Mouse (Mus musculus) midbrain, embryonic 13.5 days (tissue): ENCODE data around the gene Nudt21. TPM values are rescaled to one million over a fixed set of nuclear protein-coding genes. Genes with fewer than 3 reads are reported as not detected.
A peak's percentile ranks its signal among the peaks of the same experiment; 100 is the strongest.
"Not testable (repeated sequence)": the region's sequence is repeated elsewhere in the genome, so short reads cannot be mapped to it uniquely, and the experiment has no call there.

Source experiments
- ATAC-seq: fragments of 200-750 bp; cut with Nextera tagmentation; 2 replicates; pipeline ENCODE4 v1.8.0; 2017; ENCODE audit warnings: mild to moderate bottlenecking, moderate TSS enrichment, moderate library complexity
- H3K27ac ChIP-seq: fragments of 300-500 bp; sonication (generic); 2 replicates; pipeline ENCODE4 v1.5.1; 2015; ENCODE audit warnings: inconsistent platforms, mild to moderate bottlenecking, moderate library complexity
- H3K27me3 ChIP-seq: fragments of 300-500 bp; sonication (generic); 2 replicates; pipeline ENCODE4 v1.6.1; 2015; ENCODE audit warnings: mild to moderate bottlenecking, inconsistent platforms
- H3K36me3 ChIP-seq: fragments of 300-500 bp; sonication (generic); 2 replicates; pipeline ENCODE4 v1.6.1; 2015; ENCODE audit warnings: mild to moderate bottlenecking, inconsistent platforms
- H3K4me1 ChIP-seq: fragments of 300-500 bp; sonication (generic); replicated peaks from 2 replicates; pipeline ENCODE4 v1.6.1; 2015; ENCODE audit warnings: inconsistent platforms
- H3K4me2 ChIP-seq: fragments of 300-500 bp; sonication (generic); replicated peaks from 2 replicates; pipeline ENCODE4 v1.6.1; 2015; ENCODE audit warnings: moderate library complexity, mild to moderate bottlenecking, inconsistent platforms
- H3K4me3 ChIP-seq: fragments of 300-500 bp; sonication (generic); replicated peaks from 2 replicates; pipeline ENCODE4 v1.5.1; 2015; ENCODE audit warnings: mild to moderate bottlenecking, inconsistent platforms
- H3K9ac ChIP-seq: fragments of 300-500 bp; sonication (generic); replicated peaks from 2 replicates; pipeline ENCODE4 v1.6.1; 2015; ENCODE audit warnings: mild to moderate bottlenecking, inconsistent platforms
- H3K9me3 ChIP-seq: fragments of 300-500 bp; sonication (generic); 2 replicates; pipeline ENCODE4 v1.6.1; 2016; ENCODE audit warnings: mild to moderate bottlenecking, inconsistent platforms
- WGBS: fragments of 180-500 bp; shearing (Covaris S2); methylation state at CpG from one replicate; pipeline ENCODE4 v1.1.7; 2015; 5-methylcytosine and 5-hydroxymethylcytosine counted together
- polyA plus RNA-seq: library from polyadenylated mRNA; unstranded; fragments of >200 nt; fragmentation: Nextera tagmentation; extraction: Ambion mirVana; gene quantifications from 2 replicates; pipeline ENCODE4 v1.2.1, GENCODE M21; 2015

The Nudt21 gene
- polyA plus RNA-seq: 137 and 138 TPM in 2 replicates

GRCm38 (mm10) chr8:94036944-94037524, at the start of gene Nudt21, which contains the start of gene Ogfod1:
Nudt21 (minus strand) TSS chr8:94037031.
Ogfod1 (plus strand) TSS chr8:94037198.
- H3K9ac ChIP-seq: peak within 1 kb of the TSS; percentile 74
- H3K4me2 ChIP-seq: peak within 1 kb of the TSS; percentile 95
- 0 out of 2 replicates have a peak, but pooled peaks cover 8% of the 10 kb centered on the region for H3K36me3 ChIP-seq
- no peaks in the 10 kb centered on the region for H3K9me3 ChIP-seq
- H3K4me3 ChIP-seq: peak within 1 kb of the TSS; percentile 83
- H3K4me1 ChIP-seq: peaks cover 39% of the 10 kb centered on the region
- peak within 1 kb of the TSS; percentile 75 for H3K27ac ChIP-seq
- WGBS: under 1% methylated on average over 41 of the region's 41 CpGs
- ATAC-seq: peak; percentile 99
- no peaks in the 10 kb centered on the region for H3K27me3 ChIP-seq

GRCm38 (mm10) chr8:94076461-94077192, 39.8 kb upstream of the Nudt21 start:
- Histone ChIP-seq H3K4me3 (no peak overlapping the region), H3K4me2 (no peak overlapping the region), H3K4me1 (no peaks in the 10 kb centered on the region), H3K9ac (no peak overlapping the region), H3K27ac (no peak overlapping the region), H3K9me3 (no peaks in the 10 kb centered on the region), H3K27me3 (no peaks in the 10 kb centered on the region), H3K36me3 (peaks cover 70% of the 10 kb centered on the region)
- no peak for ATAC-seq
- WGBS: 88% methylated on average over 12 of the region's 12 CpGs

GRCm38 (mm10) chr8:94068793-94069192, 32.0 kb upstream of the Nudt21 start:
- peaks cover 40% of the 10 kb centered on the region for H3K36me3 ChIP-seq
- 97% methylated on average over 7 of the region's 7 CpGs for WGBS
- H3K4me2 ChIP-seq: no peak overlapping the region
- H3K9ac ChIP-seq: no peak overlapping the region
- H3K4me3 ChIP-seq: no peak overlapping the region
- no peaks in the 10 kb centered on the region for H3K9me3 ChIP-seq
- no peak overlapping the region for H3K27ac ChIP-seq
- H3K4me1 ChIP-seq: peaks cover 9% of the 10 kb centered on the region
- H3K27me3 ChIP-seq: no peaks in the 10 kb centered on the region
- no peak for ATAC-seq

- peak overlapping the region; percentile 55 for H3K27ac ChIP-seq
- H3K4me1 ChIP-seq: peaks cover 9% of the 10 kb centered on the region
- H3K4me2 ChIP-seq: no peak overlapping the region
- no peaks in the 10 kb centered on the region for H3K27me3 ChIP-seq
- H3K36me3 ChIP-seq: peaks cover 56% of the 10 kb centered on the region
- H3K9me3 ChIP-seq: no peaks in the 10 kb centered on the region
- no peak overlapping the region for H3K9ac ChIP-seq
- no peak overlapping the region for H3K4me3 ChIP-seq
- ATAC-seq: peak; percentile 96
- WGBS: 12% methylated on average over 11 of the region's 11 CpGs
These were observed 29.5 kb upstream of the Nudt21 start for GRCm38 (mm10) chr8:94066121-94066863.

- Histone ChIP-seq H3K9me3 (no peaks in the 10 kb centered on the region), H3K4me1 (no peaks in the 10 kb centered on the region), H3K27ac (no peak overlapping the region), H3K9ac (no peak overlapping the region), H3K4me3 (no peak overlapping the region), H3K27me3 (no peaks in the 10 kb centered on the region), H3K36me3 (peaks cover 74% of the 10 kb centered on the region), H3K4me2 (no peak overlapping the region)
- no peak for ATAC-seq
- 67% methylated on average over 6 of the region's 6 CpGs for WGBS
These were observed 20.5 kb upstream of the Nudt21 start for GRCm38 (mm10) chr8:94057157-94057854.

GRCm38 (mm10) chr8:94052696-94053095, 15.9 kb upstream of the Nudt21 start:
- no peak overlapping the region for H3K4me3 ChIP-seq
- no peak overlapping the region for H3K4me2 ChIP-seq
- H3K9ac ChIP-seq: no peak overlapping the region
- no peaks in the 10 kb centered on the region for H3K27me3 ChIP-seq
- no peaks in the 10 kb centered on the region for H3K4me1 ChIP-seq
- 93% methylated on average over 12 of the region's 12 CpGs for WGBS
- H3K36me3 ChIP-seq: peaks cover 52% of the 10 kb centered on the region
- H3K27ac ChIP-seq: no peak overlapping the region
- no peak for ATAC-seq
- H3K9me3 ChIP-seq: no peaks in the 10 kb centered on the region

GRCm38 (mm10) chr8:94047845-94048244, 11.0 kb upstream of the Nudt21 start:
- WGBS: 93% methylated on average over 2 of the region's 2 CpGs
- Histone ChIP-seq H3K27ac (no peak overlapping the region), H3K36me3 (peaks cover 27% of the 10 kb centered on the region), H3K4me1 (no peaks in the 10 kb centered on the region), H3K9me3 (no peaks in the 10 kb centered on the region), H3K27me3 (no peaks in the 10 kb centered on the region), H3K4me2 (no peak overlapping the region), H3K9ac (no peak overlapping the region), H3K4me3 (no peak overlapping the region)
- no peak for ATAC-seq

GRCm38 (mm10) chr8:94037806-94038205, 975 bp upstream of the Nudt21 start:
- Histone ChIP-seq H3K9me3 (no peaks in the 10 kb centered on the region), H3K9ac (peak overlapping the region; percentile 74), H3K4me1 (peaks cover 39% of the 10 kb centered on the region), H3K27ac (no peak overlapping the region), H3K36me3 (peaks cover 8% of the 10 kb centered on the region; the same call in 1 of the 2 replicates), H3K27me3 (no peaks in the 10 kb centered on the region), H3K4me3 (peak overlapping the region; percentile 83), H3K4me2 (peak overlapping the region; percentile 70)
- 9% methylated on average over 15 of the region's 15 CpGs for WGBS
- no peak for ATAC-seq

- peak; percentile 92 for ATAC-seq
- peak overlapping the region; percentile 95 for H3K4me2 ChIP-seq
- under 1% methylated on average over 24 of the region's 32 CpGs for WGBS
These were observed 290 bp downstream of the Nudt21 start for GRCm38 (mm10) chr8:94036541-94036940.

GRCm38 (mm10) chr8:94035200-94035599, 1.6 kb downstream of the Nudt21 start:
- Histone ChIP-seq H3K27me3 (no peaks in the 10 kb centered on the region), H3K27ac (no peak overlapping the region), H3K4me1 (peaks cover 39% of the 10 kb centered on the region), H3K9ac (peak overlapping the region; percentile 54), H3K36me3 (peaks cover 20% of the 10 kb centered on the region), H3K4me2 (peak overlapping the region; percentile 95), H3K4me3 (peak overlapping the region; percentile 83), H3K9me3 (no peaks in the 10 kb centered on the region)
- no peak for ATAC-seq
- 69% methylated on average over 5 of the region's 5 CpGs for WGBS

More at GRCm38 (mm10) chr8:94036541-94036940, 290 bp downstream of the Nudt21 start:
- peak overlapping the region; percentile 83 for H3K4me3 ChIP-seq
- peak overlapping the region; percentile 73 for H3K9ac ChIP-seq
- not testable (repeated sequence) for H3K9me3 ChIP-seq, H3K27me3 ChIP-seq
- peaks cover 39% of the 10 kb centered on the region for H3K4me1 ChIP-seq
- H3K36me3 ChIP-seq: 0 out of 2 replicates have a peak, but pooled peaks cover 11% of the 10 kb centered on the region
- peak overlapping the region; percentile 75 for H3K27ac ChIP-seq

- no peaks in the 10 kb centered on the region for H3K9me3 ChIP-seq
These were observed 3.2 kb downstream of the Nudt21 start for GRCm38 (mm10) chr8:94033601-94034000.

More at GRCm38 (mm10) chr8:94033601-94034000, 3.2 kb downstream of the Nudt21 start:
- no peak overlapping the region for H3K4me3 ChIP-seq
- peaks cover 31% of the 10 kb centered on the region for H3K36me3 ChIP-seq
- 36% methylated on average over 3 of the region's 3 CpGs for WGBS
- peaks cover 37% of the 10 kb centered on the region for H3K4me1 ChIP-seq
- ATAC-seq: no peak
- H3K9ac ChIP-seq: peak overlapping the region; percentile 28; the same call in 1 of the 2 replicates
- no peak overlapping the region for H3K4me2 ChIP-seq
- H3K27me3 ChIP-seq: no peaks in the 10 kb centered on the region
- 0 out of 2 replicates have a peak overlapping the region, but pooled peaks have one; percentile 35 for H3K27ac ChIP-seq
